Mouse (Mus musculus): ENCODE data around the gene Kdm2b. TPM values are rescaled to one million over a fixed set of nuclear protein-coding genes. Genes with fewer than 3 reads are reported as not detected.
A peak's percentile ranks its signal among the peaks of the same experiment; 100 is the strongest.

Kdm2b gene
- polyA plus RNA-seq, 1 experiment: 30.3 TPM

DNA sequence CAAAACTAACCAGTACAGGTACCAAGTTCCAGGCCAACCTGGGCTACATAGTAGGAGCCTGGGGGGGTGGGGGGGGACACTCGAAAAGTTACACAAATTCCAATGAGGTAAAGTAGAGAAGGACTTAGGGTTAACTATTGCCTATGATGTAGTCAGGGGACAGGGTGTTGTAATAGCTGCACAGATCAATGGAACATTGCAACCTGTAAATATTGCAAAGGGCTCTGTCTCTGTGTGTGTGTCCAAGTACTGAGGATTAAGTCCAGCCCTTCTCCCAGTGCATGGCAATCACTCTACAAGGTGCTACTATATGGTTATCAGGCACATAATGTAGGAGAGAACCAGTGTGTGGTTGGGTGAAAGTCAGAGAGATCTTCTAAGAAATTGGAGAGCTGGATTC is 11.3 kb upstream of the Kdm2b start:
- Histone ChIP-seq H3K4me1 (ENCODE audit: control insufficient read depth, insufficient read depth, insufficient read length) (peaks cover 4% of the 10 kb centered on the region; the same call in 1 of the 2 replicates), H3K36me3 (ENCODE audit: control insufficient read depth, insufficient read depth, low read length) (no peaks in the 10 kb centered on the region), H3K27ac (ENCODE audit: insufficient read depth, low read length) (no peak overlapping the region), H3K4me3 (ENCODE audit: extremely low read depth, insufficient read depth, insufficient read length) (no peak overlapping the region), H3K27me3 (ENCODE audit: control insufficient read depth, insufficient read depth, low read length) (no peaks in the 10 kb centered on the region)
- TF ChIP-seq POLR2A (IDR thresholded peaks at IDR 0.05; ENCODE audit: low read depth, low read length) (no peak), CTCF (IDR thresholded peaks at IDR 0.05; ENCODE audit: extremely low read depth, insufficient read depth, insufficient read length, insufficient replicate concordance) (no peak)
- no peak for DNase-seq (ENCODE audit: low read depth in 1 of 2, low spot score in 2 of 2)
- WGBS: 74% methylated on average over 1 of the region's 1 CpGs

DNA sequence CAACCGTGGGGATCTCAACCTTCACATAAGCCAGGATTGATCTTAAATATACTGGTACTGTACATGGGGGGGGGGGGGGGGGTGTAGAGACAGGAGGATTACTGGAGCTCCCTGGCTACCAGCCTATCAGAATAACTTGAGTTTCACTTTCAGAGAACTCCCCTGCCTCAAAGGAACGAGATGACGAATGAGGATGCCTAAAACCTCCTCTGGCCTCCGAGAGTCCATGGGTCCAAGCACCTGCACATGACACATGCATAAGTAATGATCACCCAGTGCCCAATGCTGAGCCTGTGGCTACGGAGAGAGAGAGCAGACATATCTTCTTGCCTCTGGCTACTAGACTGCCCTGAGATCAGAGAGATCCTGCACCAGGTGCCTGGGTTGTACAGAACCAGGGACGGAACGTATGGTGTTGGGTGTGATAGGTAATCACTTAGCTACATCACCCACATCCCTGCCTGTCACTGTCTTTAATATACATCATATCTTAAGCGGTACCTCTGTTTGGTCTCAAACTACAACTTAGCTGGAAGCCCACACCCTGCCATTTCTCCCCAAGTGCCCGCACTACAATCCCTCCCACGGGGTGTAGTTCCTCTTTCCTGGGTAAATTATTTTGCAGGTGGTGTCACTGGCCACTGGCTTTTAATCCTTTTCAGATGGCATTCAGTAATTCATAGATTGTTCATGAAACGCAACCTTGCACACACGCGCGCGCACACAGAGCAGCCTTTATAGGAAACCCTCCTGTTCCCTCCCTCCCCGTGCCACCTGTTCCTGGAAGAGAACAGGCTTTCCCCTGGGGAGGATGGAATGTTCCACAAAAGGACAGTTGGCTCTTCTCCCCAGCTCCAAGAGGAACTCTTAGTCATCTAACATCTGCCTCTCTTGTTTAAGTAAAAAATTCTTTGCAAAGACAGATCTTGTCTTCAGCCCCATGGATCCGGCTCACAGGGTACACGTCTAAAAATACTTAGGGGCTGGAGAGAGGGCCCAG is 7.9 kb upstream of the Kdm2b start:
- WGBS: 51% methylated on average over 18 of the region's 18 CpGs
- no peak for TF ChIP-seq POLR2A (IDR thresholded peaks at IDR 0.05; ENCODE audit: low read depth, low read length)
- no peak for TF ChIP-seq CTCF (IDR thresholded peaks at IDR 0.05; ENCODE audit: extremely low read depth, insufficient read depth, insufficient read length, insufficient replicate concordance)
- Histone ChIP-seq H3K27me3 (ENCODE audit: control insufficient read depth, insufficient read depth, low read length) (no peaks in the 10 kb centered on the region), H3K4me1 (ENCODE audit: control insufficient read depth, insufficient read depth, insufficient read length) (peaks cover 4% of the 10 kb centered on the region; the same call in 1 of the 2 replicates), H3K4me3 (ENCODE audit: extremely low read depth, insufficient read depth, insufficient read length) (no peak overlapping the region), H3K36me3 (ENCODE audit: control insufficient read depth, insufficient read depth, low read length) (no peaks in the 10 kb centered on the region), H3K27ac (ENCODE audit: insufficient read depth, low read length) (no peak overlapping the region)
- no peak for DNase-seq (ENCODE audit: low read depth in 1 of 2, low spot score in 2 of 2)

DNA sequence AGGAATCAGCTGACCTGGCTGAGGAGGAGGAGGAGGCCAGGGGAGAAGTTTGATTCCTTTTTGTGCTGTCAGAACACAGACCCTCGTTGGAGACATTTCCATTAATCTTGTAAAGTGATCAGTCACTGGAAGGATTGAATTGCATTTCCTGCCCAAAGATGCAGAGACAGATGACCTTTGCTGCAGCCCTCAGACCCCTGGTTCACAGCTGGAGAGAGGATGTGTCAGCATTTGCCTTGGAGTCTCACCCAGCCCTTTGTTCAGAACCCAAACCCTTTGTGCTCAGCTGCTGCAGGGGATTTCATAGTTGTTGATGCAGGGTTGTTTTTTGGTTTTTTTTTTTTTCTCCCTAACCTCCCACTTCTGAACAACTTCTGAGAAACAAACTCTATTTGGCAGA is 5.3 kb upstream of the Kdm2b start:
- no peak for TF ChIP-seq CTCF (IDR thresholded peaks at IDR 0.05; ENCODE audit: extremely low read depth, insufficient read depth, insufficient read length, insufficient replicate concordance)
- no peak for TF ChIP-seq POLR2A (IDR thresholded peaks at IDR 0.05; ENCODE audit: low read depth, low read length)
- Histone ChIP-seq H3K4me1 (ENCODE audit: control insufficient read depth, insufficient read depth, insufficient read length) (peaks cover 9% of the 10 kb centered on the region; the same call in 1 of the 2 replicates), H3K36me3 (ENCODE audit: control insufficient read depth, insufficient read depth, low read length) (no peaks in the 10 kb centered on the region), H3K27ac (ENCODE audit: insufficient read depth, low read length) (0 out of 2 replicates have a peak overlapping the region, but pooled peaks have one; percentile 18), H3K4me3 (ENCODE audit: extremely low read depth, insufficient read depth, insufficient read length) (no peak overlapping the region), H3K27me3 (ENCODE audit: control insufficient read depth, insufficient read depth, low read length) (no peaks in the 10 kb centered on the region)
- 12% methylated on average over 1 of the region's 1 CpGs for WGBS
- DNase-seq (ENCODE audit: low read depth in 1 of 2, low spot score in 2 of 2): no peak

DNA sequence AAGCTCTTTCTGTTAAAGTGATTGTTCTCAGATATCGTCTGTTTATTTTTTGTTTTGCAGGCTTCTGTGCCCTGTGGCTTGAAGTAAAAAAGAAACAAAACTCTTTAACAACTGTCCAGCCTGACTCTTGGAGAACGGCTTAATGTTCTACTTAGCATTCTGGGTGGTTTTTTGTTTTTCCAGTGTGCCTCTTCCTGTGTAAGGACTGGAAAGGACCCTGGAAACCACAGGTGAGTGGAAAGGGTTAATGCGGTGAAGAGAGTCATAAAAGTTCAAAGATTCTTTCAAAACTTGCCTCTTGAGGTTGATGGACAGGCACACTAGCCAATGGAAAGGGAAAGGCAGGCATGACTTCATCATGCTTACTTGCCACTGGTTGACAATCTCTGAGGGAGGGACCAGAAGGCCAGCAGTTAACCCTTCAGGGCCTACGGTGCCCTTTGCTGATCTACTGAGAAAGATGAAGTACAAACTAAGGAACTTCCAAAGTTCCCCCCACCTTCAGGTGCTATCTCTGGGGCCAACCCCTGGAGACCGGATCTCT is 4.8 kb upstream of the Kdm2b start:
- no peaks in the 10 kb centered on the region for H3K36me3 ChIP-seq (ENCODE audit: control insufficient read depth, insufficient read depth, low read length)
- WGBS: 18% methylated on average over 5 of the region's 5 CpGs
- no peak overlapping the region for H3K4me3 ChIP-seq (ENCODE audit: extremely low read depth, insufficient read depth, insufficient read length)
- peak; percentile 73 to 82 for DNase-seq (ENCODE audit: low read depth in 1 of 2, low spot score in 2 of 2)
- H3K27ac ChIP-seq (ENCODE audit: insufficient read depth, low read length): 0 out of 2 replicates have a peak overlapping the region, but pooled peaks have one; percentile 18
- H3K4me1 ChIP-seq (ENCODE audit: control insufficient read depth, insufficient read depth, insufficient read length): peaks cover 9% of the 10 kb centered on the region; the same call in 1 of the 2 replicates
- TF ChIP-seq POLR2A (IDR thresholded peaks at IDR 0.05; ENCODE audit: low read depth, low read length): no peak
- TF ChIP-seq CTCF (IDR thresholded peaks at IDR 0.05; ENCODE audit: extremely low read depth, insufficient read depth, insufficient read length, insufficient replicate concordance): no peak
- H3K27me3 ChIP-seq (ENCODE audit: control insufficient read depth, insufficient read depth, low read length): no peaks in the 10 kb centered on the region

DNA sequence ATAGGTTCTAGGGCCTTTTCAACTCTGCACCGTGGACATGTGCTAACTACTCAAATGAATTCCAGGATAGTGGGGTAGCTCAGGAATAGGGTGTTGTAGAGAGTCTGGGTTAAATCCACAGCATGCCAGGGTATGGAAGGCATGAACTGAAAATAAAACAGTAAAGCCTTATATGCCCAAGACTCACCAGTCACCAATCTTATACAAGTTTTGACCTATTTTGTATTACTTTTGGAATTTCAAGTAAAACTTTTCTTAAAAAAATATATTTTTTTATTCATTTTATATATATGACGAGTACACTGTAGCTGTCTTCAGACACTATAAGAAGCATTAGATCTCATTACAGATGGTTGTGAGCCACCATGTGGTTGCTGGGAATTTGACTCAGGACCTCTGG is 4.2 kb upstream of the Kdm2b start:
- no peaks in the 10 kb centered on the region for H3K27me3 ChIP-seq (ENCODE audit: control insufficient read depth, insufficient read depth, low read length)
- H3K36me3 ChIP-seq (ENCODE audit: control insufficient read depth, insufficient read depth, low read length): no peaks in the 10 kb centered on the region
- TF ChIP-seq POLR2A (IDR thresholded peaks at IDR 0.05; ENCODE audit: low read depth, low read length) (no peak), CTCF (IDR thresholded peaks at IDR 0.05; ENCODE audit: extremely low read depth, insufficient read depth, insufficient read length, insufficient replicate concordance) (no peak)
- peaks cover 9% of the 10 kb centered on the region; the same call in 1 of the 2 replicates for H3K4me1 ChIP-seq (ENCODE audit: control insufficient read depth, insufficient read depth, insufficient read length)
- 87% methylated on average over 2 of the region's 2 CpGs for WGBS
- H3K27ac ChIP-seq (ENCODE audit: insufficient read depth, low read length): no peak overlapping the region
- no peak for DNase-seq (ENCODE audit: low read depth in 1 of 2, low spot score in 2 of 2)
- no peak overlapping the region for H3K4me3 ChIP-seq (ENCODE audit: extremely low read depth, insufficient read depth, insufficient read length)

DNA sequence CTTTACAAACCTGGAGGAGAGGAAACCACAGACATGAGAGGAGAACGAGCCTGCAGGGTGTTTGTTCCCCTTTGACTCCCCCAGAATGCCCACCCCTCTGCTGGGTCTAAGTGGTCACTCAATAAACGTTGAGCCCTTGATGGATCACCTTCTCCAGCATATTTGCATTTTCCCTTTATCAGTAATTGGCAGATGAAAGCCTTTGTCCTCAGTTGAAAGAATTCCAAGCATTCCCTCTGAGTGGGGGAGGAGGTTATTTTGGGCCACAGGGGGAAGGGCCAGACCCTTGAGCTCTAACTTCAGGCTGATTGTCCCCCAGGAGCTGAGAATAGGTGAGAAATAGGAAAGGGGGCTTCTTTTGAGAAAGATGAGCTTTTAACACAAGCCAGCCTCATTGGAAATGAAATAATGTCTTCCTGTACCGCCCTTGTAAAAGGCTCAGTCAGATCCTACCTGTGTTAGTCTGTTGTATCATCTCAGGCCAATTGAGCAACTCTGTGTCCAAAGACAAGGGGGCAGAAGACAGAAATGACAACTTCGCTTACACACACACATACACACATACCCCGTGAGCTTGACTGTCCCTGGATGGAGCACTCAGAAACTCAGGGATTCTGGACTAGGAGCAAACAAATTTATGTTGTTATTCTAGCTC is 1.9 kb upstream of the Kdm2b start:
- Histone ChIP-seq H3K36me3 (ENCODE audit: control insufficient read depth, insufficient read depth, low read length) (no peaks in the 10 kb centered on the region), H3K4me1 (ENCODE audit: control insufficient read depth, insufficient read depth, insufficient read length) (peaks cover 9% of the 10 kb centered on the region; the same call in 1 of the 2 replicates), H3K27me3 (ENCODE audit: control insufficient read depth, insufficient read depth, low read length) (no peaks in the 10 kb centered on the region), H3K4me3 (ENCODE audit: extremely low read depth, insufficient read depth, insufficient read length) (no peak overlapping the region), H3K27ac (ENCODE audit: insufficient read depth, low read length) (peak overlapping the region; percentile 30; the same call in 1 of the 2 replicates)
- WGBS: 63% methylated on average over 5 of the region's 5 CpGs
- no peak for TF ChIP-seq POLR2A (IDR thresholded peaks at IDR 0.05; ENCODE audit: low read depth, low read length)
- TF ChIP-seq CTCF (IDR thresholded peaks at IDR 0.05; ENCODE audit: extremely low read depth, insufficient read depth, insufficient read length, insufficient replicate concordance): no peak
- no peak for DNase-seq (ENCODE audit: low read depth in 1 of 2, low spot score in 2 of 2)

All from spleen, adult 2 months (tissue).